Mouse (Mus musculus): ENCODE data around the gene Ankrd44. TPM values are rescaled to one million over a fixed set of nuclear protein-coding genes. Genes with fewer than 3 reads are reported as not detected.

Ankrd44 gene
- total and polyA plus RNA-seq, 3 experiments = 12.7 to 23.0 (median 19.8) TPM

- Histone ChIP-seq H3K4me2 (ENCODE audit: insufficient read depth, low read depth, poor library complexity, severe bottlenecking) (peak overlapping the region; percentile 92), H3K9me3 (replicated peaks; ENCODE audit: low read length) (no peaks in the 10 kb centered on the region), H3K9ac (ENCODE audit: insufficient read depth, low read depth) (peak overlapping the region; percentile 20), H3K79me2 (replicated peaks; ENCODE audit: control insufficient read depth, extremely low read depth, insufficient read depth, poor library complexity, severe bottlenecking) (peaks cover 26% of the 10 kb centered on the region), H3K36me3 (replicated peaks in 1 of 2; ENCODE audit: control insufficient read depth in 1 of 2, insufficient read depth in 1 of 2, low read length in 1 of 2) (peaks cover 0 to 3% of the 10 kb centered on the region in 2 experiments), H3K4me1 (ENCODE audit: control insufficient read depth in 1 of 2, insufficient read depth in 2 of 2) (peaks cover 34 to 90% of the 10 kb centered on the region in 2 experiments), H3K27ac (ENCODE audit: insufficient read depth, low read depth) (peak overlapping the region; percentile 71; the same call in 1 of the 2 replicates), H3K27me3 (replicated peaks) (no peaks in the 10 kb centered on the region), H3K4me3 (replicated peaks in 1 of 3; ENCODE audit: low read depth in 2 of 3, low read length in 2 of 3, poor library complexity in 1 of 3) (no peak overlapping the region)
- no peak for DNase-seq (ENCODE audit: extremely low read depth)
- in situ Hi-C loops (cut with MboI; ENCODE audit: low pct_ligation_motif_present, low pct_unique_long_range_greater_than_20kb, low sequenced_read_pairs) (no loop called here), dilution Hi-C loops (cut with MboI; ENCODE audit: extremely low pct_ligation_motif_present, extremely low pct_unique_long_range_greater_than_20kb, low sequenced_read_pairs) (no loop called here)
- TF ChIP-seq ZNF384 (IDR thresholded peaks at IDR 0.05; ENCODE audit: low read depth, low read length) (no peak), MXI1 (IDR thresholded peaks at IDR 0.05; ENCODE audit: low read depth, low read length) (peak; percentile 66), NRF1 (IDR thresholded peaks at IDR 0.05; ENCODE audit: low read depth, low read length) (no peak), PAX5 (IDR thresholded peaks at IDR 0.05; ENCODE audit: low read length) (no peak), SMC3 (IDR thresholded peaks at IDR 0.05; ENCODE audit: low read depth, low read length) (no peak), TCF12 (IDR thresholded peaks at IDR 0.05; ENCODE audit: low read depth, low read length) (no peak; the same call in 1 of the 2 replicates), UBTF (IDR thresholded peaks at IDR 0.05; ENCODE audit: low read depth, low read length) (no peak), ZMIZ1 (IDR thresholded peaks at IDR 0.05; ENCODE audit: low read depth, low read length) (no peak), MAFK (IDR thresholded peaks at IDR 0.05; ENCODE audit: insufficient replicate concordance, low read length) (peak; percentile 58; the same call in 1 of the 2 replicates), EP300 (IDR thresholded peaks at IDR 0.05; ENCODE audit: low read length) (no peak; the same call in 1 of the 2 replicates), ETS1 (conservative IDR thresholded peaks at IDR 0.05; ENCODE audit: low read depth, low read length) (no peak), ELF1 (IDR thresholded peaks at IDR 0.05; ENCODE audit: low read depth, low read length) (peak; percentile 54), SIN3A (IDR thresholded peaks at IDR 0.05; ENCODE audit: low read length) (no peak), MEF2A (IDR thresholded peaks at IDR 0.05; ENCODE audit: borderline replicate concordance, low read depth, low read length) (no peak), MAX (IDR thresholded peaks at IDR 0.05; ENCODE audit: low read length) (peak; percentile 63), MYC (IDR thresholded peaks at IDR 0.05; ENCODE audit: low read depth, low read length) (no peak), ZC3H11A (IDR thresholded peaks at IDR 0.05; ENCODE audit: low read depth, low read length) (no peak), TBP (conservative IDR thresholded peaks at IDR 0.05; ENCODE audit: low read depth, low read length) (no peak)
These were observed 15.5 kb downstream of the Ankrd44 start for GRCm38 (mm10) chr1:54910489-54911255.

GRCm38 (mm10) chr1:54908786-54909185, 17.4 kb downstream of the Ankrd44 start:
- Histone ChIP-seq H3K4me3 (replicated peaks in 1 of 3; ENCODE audit: low read depth in 2 of 3, low read length in 2 of 3, poor library complexity in 1 of 3) (no peak overlapping the region), H3K79me2 (replicated peaks; ENCODE audit: control insufficient read depth, extremely low read depth, insufficient read depth, poor library complexity, severe bottlenecking) (peaks cover 24% of the 10 kb centered on the region), H3K9me3 (replicated peaks; ENCODE audit: low read length) (no peaks in the 10 kb centered on the region), H3K4me2 (ENCODE audit: insufficient read depth, low read depth, poor library complexity, severe bottlenecking) (peak overlapping the region; percentile 92; the same call in 1 of the 2 replicates), H3K27me3 (replicated peaks) (no peaks in the 10 kb centered on the region), H3K9ac (ENCODE audit: insufficient read depth, low read depth) (peak overlapping the region; percentile 2; the same call in 1 of the 2 replicates), H3K4me1 (ENCODE audit: control insufficient read depth in 1 of 2, insufficient read depth in 2 of 2) (peaks cover 29 to 84% of the 10 kb centered on the region in 2 experiments), H3K36me3 (replicated peaks in 1 of 2; ENCODE audit: control insufficient read depth in 1 of 2, insufficient read depth in 1 of 2, low read length in 1 of 2) (peaks cover 0 to 3% of the 10 kb centered on the region in 2 experiments), H3K27ac (ENCODE audit: insufficient read depth, low read depth) (peak overlapping the region; percentile 38; the same call in 1 of the 2 replicates)
- dilution Hi-C loops (cut with MboI; ENCODE audit: extremely low pct_ligation_motif_present, extremely low pct_unique_long_range_greater_than_20kb, low sequenced_read_pairs) (no loop called here), in situ Hi-C loops (cut with MboI; ENCODE audit: low pct_ligation_motif_present, low pct_unique_long_range_greater_than_20kb, low sequenced_read_pairs) (no loop called here)
- TF ChIP-seq NRF1 (IDR thresholded peaks at IDR 0.05; ENCODE audit: low read depth, low read length) = no peak
- TF ChIP-seq MAX (IDR thresholded peaks at IDR 0.05; ENCODE audit: low read length) = no peak
- TF ChIP-seq BHLHE40 (IDR thresholded peaks at IDR 0.05; ENCODE audit: low read depth, low read length) = no peak
- TF ChIP-seq CHD2 (IDR thresholded peaks at IDR 0.05; ENCODE audit: low read length) = no peak
- TF ChIP-seq NELFE (IDR thresholded peaks at IDR 0.05; ENCODE audit: low read depth, low read length) = no peak
- TF ChIP-seq USF1 (IDR thresholded peaks at IDR 0.05; ENCODE audit: low read depth, low read length) = no peak
- TF ChIP-seq MEF2A (IDR thresholded peaks at IDR 0.05; ENCODE audit: borderline replicate concordance, low read depth, low read length) = no peak
- no peak for DNase-seq (ENCODE audit: extremely low read depth)

Data from CH12.LX (cell line).